Mouse (Mus musculus) heart, adult 2 months (tissue): ENCODE measurements around the gene Nectin4.

Experiments
- CTCF ChIP-seq: fragments of 200-600 bp; IDR thresholded peaks from 2 replicates; pipeline ENCODE4 v1.8.1; 2022; ENCODE audit warnings: antibody characterized with exemption, mild to moderate bottlenecking, moderate library complexity
- EP300 ChIP-seq: fragments of 200-500 bp; IDR thresholded peaks from 2 replicates; pipeline ENCODE4 v1.6.1; 2011; ENCODE audit warnings: low read depth, low read length, control low read depth; ENCODE audit not compliant: insufficient read depth
- POLR2A ChIP-seq: fragments of 200-500 bp; IDR thresholded peaks from 2 replicates; pipeline ENCODE4 v1.6.1; 2011; ENCODE audit warnings: mild to moderate bottlenecking, low read depth, low read length, control low read depth; ENCODE audit not compliant: insufficient read depth

GRCm38 (mm10) chr1:171349210-171349609 lies 20.7 kb upstream of the Nectin4 start:
- TF ChIP-seq CTCF = no peak
- no peak for TF ChIP-seq POLR2A
- TF ChIP-seq EP300 = no peak
